8 mouse cellular contexts compared by ENCODE assay signal in genomic region chr5:140505208-140505780, GRCm38 (mm10). TPM values are rescaled to one million over a fixed set of nuclear protein-coding genes. Genes with fewer than 3 reads are reported as not detected.
A peak's percentile ranks its signal among the peaks of the same experiment; 100 is the strongest.
DNase-seq lines count a peak whose midpoint lies in the region; ATAC-seq and TF ChIP-seq lines count a peak whose summit lies in the region.

Gene Chst12, plus strand, starts transcription at chr5:140505550.

- WGBS in kidney, embryonic 14.5 days: 0% methylated on average over 37 of the region's 38 CpGs
- under 1% methylated on average over 38 of the region's 38 CpGs for WGBS in limb, embryonic 15.5 days

- peaks cover 54% of the 10 kb centered on the region for H3K4me1 ChIP-seq in bone marrow macrophage, adult 2 months (ENCODE audit: control insufficient read depth, insufficient read depth, low read length)
- H3K4me1 ChIP-seq in embryonic fibroblast, embryonic 13.5 days (ENCODE audit: control insufficient read depth, insufficient read depth, low read length): peaks cover 28% of the 10 kb centered on the region
- peaks cover 56% of the 10 kb centered on the region for H3K4me1 ChIP-seq in kidney, embryonic 14.5 days (ENCODE audit: control insufficient read depth, insufficient read depth, low read length)
- peaks cover 66% of the 10 kb centered on the region for H3K4me1 ChIP-seq in limb, embryonic 15.5 days

- H3K27ac ChIP-seq in bone marrow macrophage, adult 2 months (ENCODE audit: insufficient read depth, low read depth, low read length): peak within 1 kb of the TSS; percentile 50
- H3K27ac ChIP-seq in embryonic fibroblast, embryonic 13.5 days (ENCODE audit: insufficient read depth, low read length): peak within 1 kb of the TSS; percentile 80
- peak within 1 kb of the TSS; percentile 47; the same call in 1 of the 2 replicates for H3K27ac ChIP-seq in kidney, embryonic 14.5 days (ENCODE audit: low read depth, low read length)
- H3K27ac ChIP-seq in limb, embryonic 15.5 days: peak within 1 kb of the TSS; percentile 85

- H3K4me3 ChIP-seq in bone marrow macrophage, adult 2 months (ENCODE audit: insufficient read depth, low read length): peak within 1 kb of the TSS; percentile 89
- H3K4me3 ChIP-seq in embryonic fibroblast, embryonic 13.5 days (ENCODE audit: insufficient read depth, low read length): peak within 1 kb of the TSS; percentile 74
- H3K4me3 ChIP-seq in kidney, embryonic 14.5 days (ENCODE audit: low read length): peak within 1 kb of the TSS; percentile 70
- peak within 1 kb of the TSS; percentile 67 for H3K4me3 ChIP-seq in limb, embryonic 15.5 days

- no peak for TF ChIP-seq CTCF in bone marrow macrophage, adult 2 months (IDR thresholded peaks at IDR 0.05; ENCODE audit: low read depth, low read length)
- TF ChIP-seq CTCF in embryonic fibroblast, embryonic 13.5 days (IDR thresholded peaks at IDR 0.05; ENCODE audit: borderline replicate concordance, insufficient read depth, low read length): no peak

- no peaks in the 10 kb centered on the region for H3K9me3 ChIP-seq in kidney, embryonic 14.5 days (ENCODE audit: control insufficient read depth, low read length)
- H3K9me3 ChIP-seq in limb, embryonic 15.5 days: no peaks in the 10 kb centered on the region

- peak within 1 kb of the TSS; percentile 60 for H3K4me2 ChIP-seq in kidney, embryonic 14.5 days (replicated peaks; ENCODE audit: low read depth, low read length)
- H3K4me2 ChIP-seq in limb, embryonic 15.5 days: peak within 1 kb of the TSS; percentile 79

- H3K36me3 ChIP-seq in kidney, embryonic 14.5 days (ENCODE audit: control insufficient read depth, insufficient read depth, low read length): no peaks in the 10 kb centered on the region
- no peaks in the 10 kb centered on the region for H3K36me3 ChIP-seq in limb, embryonic 15.5 days

- H3K9ac ChIP-seq in kidney, embryonic 14.5 days (ENCODE audit: low read depth, low read length): peak within 1 kb of the TSS; percentile 71
- peak within 1 kb of the TSS; percentile 58 for H3K9ac ChIP-seq in limb, embryonic 15.5 days

- no peaks in the 10 kb centered on the region for H3K27me3 ChIP-seq in kidney, embryonic 14.5 days (ENCODE audit: control insufficient read depth, insufficient read depth, low read length)
- no peaks in the 10 kb centered on the region for H3K27me3 ChIP-seq in limb, embryonic 15.5 days

- no peak for TF ChIP-seq POLR2A in bone marrow macrophage, adult 2 months (IDR thresholded peaks at IDR 0.05; ENCODE audit: borderline replicate concordance, low read depth, low read length)
- peak; percentile 99 for TF ChIP-seq POLR2A in embryonic fibroblast, embryonic 13.5 days (IDR thresholded peaks at IDR 0.05; ENCODE audit: low read depth, low read length)

- peak; percentile 93 for ATAC-seq in kidney, embryonic 14.5 days (ENCODE audit: low FRiP score, low TSS enrichment)
- peak; percentile 91 for ATAC-seq in limb, embryonic 15.5 days (ENCODE audit: insufficient number of reproducible peaks, low FRiP score, low TSS enrichment, low read depth)

- peak; percentile 100 for DNase-seq in A20 (ENCODE audit: low read depth, low spot score)
- peak; percentile 98 to 99 for DNase-seq in heart, adult 9 months (ENCODE audit: low spot score in 2 of 2)
- peak; percentile 99 for DNase-seq in monocyte, adult 2 months (ENCODE audit: low read depth in 1 of 2, low spot score in 2 of 2)
- DNase-seq in spleen, postnatal 36 days (ENCODE audit: low spot score in 2 of 2): peak; percentile 99 to 100

RNA-seq across cellular contexts. Expression of gene Chst12, which starts in this region (rescaled TPM):
- polyA plus RNA-seq in bone marrow macrophage, adult 2 months (2012; ENCODE audit: insufficient read depth, insufficient read length, missing spikeins): 48.9 and 51.3 TPM in 2 replicates
- polyA plus RNA-seq in embryonic fibroblast, embryonic 13.5 days (2011; ENCODE audit: insufficient read length, low read depth, missing spikeins): 31.6 and 66.5 TPM in 2 replicates
- polyA plus RNA-seq in kidney, embryonic 14.5 days (2014; fragmentation: Nextera tagmentation; extraction: Ambion mirVana): 13.3 and 17.5 TPM in 2 replicates
- 28.3 and 36.3 TPM in 2 replicates for polyA plus RNA-seq in limb, embryonic 15.5 days (2015; fragmentation: Nextera tagmentation; extraction: Ambion mirVana)

Comparison
In these comparisons a context has a peak if more than half of its experiments do, and no peak if none do; other contexts are left out.
1. Peak in every context shown above with its lines: DNase-seq, ATAC-seq, H3K4me3 ChIP-seq and H3K27ac ChIP-seq.